Mouse (Mus musculus) small intestine, adult 2 months (tissue): ENCODE results near the gene Phlda2.

ENCODE experiments used
- CTCF ChIP-seq: fragments of 200-500 bp; IDR thresholded peaks from 2 replicates; pipeline ENCODE4 v1.5.1; 2012; ENCODE audit warnings: low read depth, mild to moderate bottlenecking, control low read depth, inconsistent platforms, low read length, moderate library complexity, mixed read lengths; ENCODE audit not compliant: insufficient replicate concordance, insufficient read length; ENCODE audit errors: extremely low read depth
- POLR2A ChIP-seq: fragments of 200-500 bp; IDR thresholded peaks from 2 replicates; pipeline ENCODE4 v1.6.1; 2012; ENCODE audit warnings: low read depth, mild to moderate bottlenecking, control low read depth, inconsistent platforms, low read length, moderate library complexity

GRCm38 (mm10) chr7:143460217-143460834 lies 42.6 kb downstream of the Phlda2 start:
- no peak for TF ChIP-seq CTCF
- TF ChIP-seq POLR2A, result no peak
